Mouse (Mus musculus) 3T3-L1 (cell line): ENCODE results near the gene Tut7.

Experiments
- DNase-seq: peaks from one replicate; pipeline ENCODE4 v3.0.0-alpha.2; 2015; ENCODE audit warnings: low read depth, low spot score

Gene Tut7

GRCm38 (mm10) chr13:59832871-59833270 is 9.9 kb upstream of the Tut7 start:
- DNase-seq: no peak

GRCm38 (mm10) chr13:59832454-59832853 is 9.5 kb upstream of the Tut7 start:
- no peak for DNase-seq

- DNase-seq: no peak
Observed at GRCm38 (mm10) chr13:59825966-59826365, 3.0 kb upstream of the Tut7 start.

- no peak for DNase-seq
Observed at GRCm38 (mm10) chr13:59820836-59821235, 2.1 kb downstream of the Tut7 start.

GRCm38 (mm10) chr13:59820114-59820513 is 2.8 kb downstream of the Tut7 start:
- peak; percentile 58 for DNase-seq

GRCm38 (mm10) chr13:59817352-59817751 is 5.6 kb downstream of the Tut7 start:
- DNase-seq: no peak

- no peak for DNase-seq
Observed at GRCm38 (mm10) chr13:59814109-59814591, 8.8 kb downstream of the Tut7 start.

GRCm38 (mm10) chr13:59811581-59811980 is 11.4 kb downstream of the Tut7 start:
- DNase-seq: no peak

- no peak for DNase-seq
Observed at GRCm38 (mm10) chr13:59801000-59801399, 21.9 kb downstream of the Tut7 start.

- no peak for DNase-seq
Observed at GRCm38 (mm10) chr13:59800077-59800476, 22.9 kb downstream of the Tut7 start.

GRCm38 (mm10) chr13:59798306-59798705 is 24.6 kb downstream of the Tut7 start:
- no peak for DNase-seq

GRCm38 (mm10) chr13:59796466-59796848 is 26.5 kb downstream of the Tut7 start:
- no peak for DNase-seq

- DNase-seq: no peak
Observed at GRCm38 (mm10) chr13:59795807-59796465, 27.0 kb downstream of the Tut7 start.

GRCm38 (mm10) chr13:59794786-59795185 is 28.2 kb downstream of the Tut7 start:
- DNase-seq: no peak

GRCm38 (mm10) chr13:59782145-59782544 is 40.8 kb downstream of the Tut7 start, which contains the start of gene Gm49354:
Gm49354 (minus strand) TSS chr13:59782245.
- DNase-seq: no peak

GRCm38 (mm10) chr13:59779744-59780264 is 43.1 kb downstream of the Tut7 start:
- peak; percentile 9 for DNase-seq

- DNase-seq: peak; percentile 31
Observed at GRCm38 (mm10) chr13:59779213-59779612, 43.7 kb downstream of the Tut7 start.

- DNase-seq: no peak
Observed at GRCm38 (mm10) chr13:59775168-59775567, 47.8 kb downstream of the Tut7 start.

- peak; percentile 46 for DNase-seq
Observed at GRCm38 (mm10) chr13:59771257-59771656, 51.7 kb downstream of the Tut7 start.

GRCm38 (mm10) chr13:59770847-59771246 is 52.1 kb downstream of the Tut7 start:
- peak; percentile 16 for DNase-seq

- peak; percentile 83 for DNase-seq
Observed at GRCm38 (mm10) chr13:59770164-59770562, 52.8 kb downstream of the Tut7 start.

- DNase-seq: peak; percentile 94
Observed at GRCm38 (mm10) chr13:59769296-59770163, 53.4 kb downstream of the Tut7 start, which contains the start of gene Isca1. Isca1 (minus strand) TSS chr13:59769810.
